Mouse (Mus musculus) gonadal fat pad, adult 2 months (tissue): Measurements from ENCODE around the gene Lep. TPM values are rescaled to one million over a fixed set of nuclear protein-coding genes. Genes with fewer than 3 reads are reported as not detected.

Experiments
- DNase-seq: peaks from one replicate; pipeline ENCODE4 v3.0.0-alpha.2; 2012; ENCODE audit warnings: low read depth
- polyA plus RNA-seq: library from polyadenylated mRNA; depleted of rRNA; stranded (reverse); fragments of >200 nt; gene quantifications from 2 replicates; pipeline ENCODE4 v1.2.3, GENCODE M21; 2012; rRNA removed

Lep gene
- polyA plus RNA-seq, 1 experiment: 748 TPM

DNA sequence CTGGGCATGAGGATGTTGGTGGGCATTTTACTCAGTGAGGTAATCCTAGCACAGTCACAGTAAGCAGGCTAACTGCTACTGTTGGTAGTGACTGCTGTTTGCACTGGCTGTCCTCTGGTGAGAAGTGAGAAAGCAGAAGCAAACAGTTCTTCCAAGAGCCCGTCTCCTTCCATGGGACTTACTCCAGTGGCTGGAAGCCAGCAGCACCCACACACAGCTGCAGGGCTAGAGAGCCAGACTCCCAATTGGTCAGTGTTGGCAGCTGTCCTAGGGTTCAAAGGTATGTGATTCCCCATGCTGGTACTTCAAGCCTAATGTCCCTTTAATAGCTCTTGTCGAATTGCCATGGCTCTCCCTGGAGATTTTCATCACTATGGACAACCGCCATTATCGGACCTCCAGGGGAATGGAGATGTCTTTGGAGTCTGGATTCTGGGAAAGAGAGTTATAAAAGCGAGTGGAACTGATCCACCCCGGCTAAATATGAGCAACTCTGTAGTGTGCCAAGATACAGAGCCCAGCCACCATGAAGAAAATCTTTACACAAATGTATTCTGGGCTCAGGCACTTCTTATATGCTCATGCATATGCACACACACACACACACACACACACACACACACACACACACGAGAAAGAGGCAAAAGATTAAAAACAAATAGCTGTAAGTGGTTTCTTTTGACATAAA, 57.5 kb downstream of the Lep start:
- peak; percentile 30 for DNase-seq

DNA sequence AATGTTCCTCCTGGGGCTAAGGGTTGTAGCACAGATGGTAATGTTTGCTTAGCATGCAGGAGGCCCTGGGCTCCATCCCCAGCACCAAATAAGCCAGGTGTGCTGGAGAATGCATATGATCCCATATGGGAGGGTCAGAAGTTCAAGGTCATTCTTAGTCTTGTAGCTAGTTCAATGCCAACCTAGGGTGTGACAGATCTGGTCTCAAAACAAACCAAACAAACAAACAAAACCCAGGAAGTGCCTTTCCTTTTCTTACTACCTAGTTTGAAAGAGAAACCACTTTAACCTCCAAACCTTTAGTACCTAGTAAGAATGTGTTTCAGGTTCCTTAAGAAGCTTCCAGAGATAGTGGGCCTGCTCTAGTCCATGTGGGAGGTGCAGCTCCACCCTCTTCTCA, 58.2 kb downstream of the Lep start:
- DNase-seq: no peak

DNA sequence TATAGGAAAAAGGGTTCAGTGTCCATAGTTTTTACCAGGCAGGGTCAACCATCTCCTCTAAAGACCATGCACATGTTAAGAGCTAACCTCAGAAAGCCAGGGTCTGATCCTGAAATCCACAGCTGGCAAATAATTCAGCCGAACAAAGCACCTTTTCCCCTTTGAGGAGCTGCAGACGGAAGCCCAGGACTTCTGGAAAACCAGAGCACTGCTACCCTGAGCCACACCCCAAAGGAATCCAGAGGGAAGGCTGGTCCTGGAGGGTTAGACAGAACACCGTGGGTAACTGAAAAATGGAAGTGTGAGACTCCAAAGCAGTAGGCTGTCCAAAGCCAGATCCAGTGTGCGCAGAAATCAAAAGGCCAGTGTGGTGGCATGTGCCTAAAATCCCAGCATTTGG, 58.9 kb downstream of the Lep start:
- no peak for DNase-seq

DNA sequence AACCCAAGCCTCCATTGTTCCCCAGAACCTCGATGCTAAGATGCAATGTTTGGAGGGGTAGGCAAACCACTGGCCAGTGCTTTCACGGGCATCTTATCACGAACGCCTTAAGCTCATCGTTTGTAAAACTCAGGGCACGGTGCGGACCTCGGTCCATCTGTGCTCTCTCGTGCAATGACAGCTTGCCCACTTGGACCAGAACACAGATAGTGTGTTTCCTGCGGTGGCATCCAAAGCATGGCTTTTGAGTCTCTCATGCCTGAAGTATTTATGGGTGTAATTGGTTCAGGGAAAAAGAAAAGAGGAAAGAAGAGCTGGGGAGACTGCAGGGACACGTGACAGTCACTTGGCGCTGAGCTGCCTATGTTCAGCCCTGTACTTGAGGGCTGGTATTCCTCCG, 60.0 kb downstream of the Lep start:
- no peak for DNase-seq

Other genes with a start within 250 kb of the Lep start
- gene Lrrc4, start 228.5 kb upstream of the Lep start, polyA plus RNA-seq: 1.8 and 2.3 TPM in 2 replicates
- 12.8 and 18.1 TPM in 2 replicates for gene Rbm28, start 104.8 kb downstream of the Lep start, polyA plus RNA-seq
- 1.8 and 2.1 TPM in 2 replicates for gene Prrt4, start 119.4 kb downstream of the Lep start, polyA plus RNA-seq
- gene Impdh1, start 156.1 kb downstream of the Lep start, polyA plus RNA-seq: 35.8 and 36.5 TPM in 2 replicates
- 11.9 and 21.2 TPM in 2 replicates for gene Hilpda, start 212.3 kb downstream of the Lep start, polyA plus RNA-seq
- 12.4 and 14.0 TPM in 2 replicates for gene Fam71f2, start 219.4 kb downstream of the Lep start, polyA plus RNA-seq